Mouse (Mus musculus): ENCODE measurements around the gene Hist1h2ag. TPM values are rescaled to one million over a fixed set of nuclear protein-coding genes. Genes with fewer than 3 reads are reported as not detected.
"Not testable (repeated sequence)": the region's sequence is repeated elsewhere in the genome, so short reads cannot be mapped to it uniquely, and the experiment has no call there.

Gene Hist1h2ag
- 10 to 100 TPM; 26.2 to 28.0 TPM for total RNA-seq (2021)

GRCm38 (mm10) chr13:22042568-22043502 lies at the start of gene Hist1h2ag, which contains the start of gene Hist1h2bj:
Hist1h2ag (minus strand) TSS chr13:22042944.
Hist1h2bj (plus strand) TSS chr13:22043214.
- DNase-seq (ENCODE audit: extremely low spot score in 1 of 2, low spot score in 2 of 2), result peak; percentile 79 to 97
- intact Hi-C loops (cut with DNase I), result loop anchor here (10.0 kb wide), 2 partner anchors 1652 to 1692 kb away; partner anchors contain the start of genes Hist1h1c, Hist1h1t and Hist1h4c

- DNase-seq (ENCODE audit: extremely low spot score in 1 of 2, low spot score in 2 of 2); intact Hi-C loops (cut with DNase I): not testable (repeated sequence)
These were observed 41.4 kb upstream of the Hist1h2ag start, which contains the start of gene Vmn1r188 for GRCm38 (mm10) chr13:22084140-22084539. Vmn1r188 (plus strand) TSS chr13:22084440.

- DNase-seq (ENCODE audit: extremely low spot score in 1 of 2, low spot score in 2 of 2), result no peak
- intact Hi-C loops (cut with DNase I), result no loop called here
These were observed 20.7 kb upstream of the Hist1h2ag start for GRCm38 (mm10) chr13:22063468-22063867.

DNA sequence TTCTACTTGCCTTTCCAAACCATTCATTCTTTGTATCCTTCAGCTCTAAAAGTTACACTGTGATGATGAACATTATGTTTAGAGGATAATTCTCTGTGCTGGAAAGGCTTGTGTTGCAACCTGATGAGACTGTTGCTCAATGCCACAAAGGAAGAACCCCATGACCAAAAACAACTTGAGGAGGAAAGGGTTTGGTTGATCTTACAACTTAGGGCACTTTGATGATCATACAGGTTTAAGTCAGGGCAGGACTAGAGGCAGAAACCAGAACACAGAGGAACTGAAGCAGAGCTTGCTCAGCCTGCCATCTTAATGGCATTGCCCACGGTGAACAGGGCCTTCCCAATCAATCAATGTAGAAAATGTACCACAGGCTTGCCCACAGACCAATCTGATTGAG lies 18.7 kb upstream of the Hist1h2ag start:
- intact Hi-C loops (cut with DNase I), result no loop called here
- no peak for DNase-seq (ENCODE audit: extremely low spot score in 1 of 2, low spot score in 2 of 2)

DNA sequence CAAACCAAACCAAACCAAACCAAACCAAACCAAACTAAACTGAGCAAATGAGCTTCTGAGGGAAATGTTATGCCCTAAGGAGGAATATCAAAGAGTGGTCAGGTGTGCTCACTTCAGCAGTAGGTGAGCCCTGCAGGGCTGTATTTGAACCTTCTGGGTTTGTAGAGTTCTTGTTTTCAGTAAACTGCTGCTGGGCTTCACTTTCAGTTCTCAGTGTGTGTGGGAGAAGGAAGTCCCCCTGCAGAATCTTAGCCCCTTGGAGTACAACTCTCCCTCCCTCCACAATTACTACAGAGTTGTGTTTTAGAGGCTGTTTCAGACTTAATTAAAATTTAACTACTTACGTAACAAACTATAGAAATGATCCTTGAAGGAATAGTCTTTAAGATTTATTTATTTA lies 11.0 kb upstream of the Hist1h2ag start:
- intact Hi-C loops (cut with DNase I), result loop anchor here (10.0 kb wide), 1 partner anchor 1221 kb away; no protein-coding TSS in a partner anchor
- no peak for DNase-seq (ENCODE audit: extremely low spot score in 1 of 2, low spot score in 2 of 2)

GRCm38 (mm10) chr13:22051523-22051859 lies 8.7 kb upstream of the Hist1h2ag start:
- intact Hi-C loops (cut with DNase I), result loop anchor here (10.0 kb wide), 1 partner anchor 1223 kb away; no protein-coding TSS in a partner anchor
- DNase-seq (ENCODE audit: extremely low spot score in 1 of 2, low spot score in 2 of 2), result no peak

DNA sequence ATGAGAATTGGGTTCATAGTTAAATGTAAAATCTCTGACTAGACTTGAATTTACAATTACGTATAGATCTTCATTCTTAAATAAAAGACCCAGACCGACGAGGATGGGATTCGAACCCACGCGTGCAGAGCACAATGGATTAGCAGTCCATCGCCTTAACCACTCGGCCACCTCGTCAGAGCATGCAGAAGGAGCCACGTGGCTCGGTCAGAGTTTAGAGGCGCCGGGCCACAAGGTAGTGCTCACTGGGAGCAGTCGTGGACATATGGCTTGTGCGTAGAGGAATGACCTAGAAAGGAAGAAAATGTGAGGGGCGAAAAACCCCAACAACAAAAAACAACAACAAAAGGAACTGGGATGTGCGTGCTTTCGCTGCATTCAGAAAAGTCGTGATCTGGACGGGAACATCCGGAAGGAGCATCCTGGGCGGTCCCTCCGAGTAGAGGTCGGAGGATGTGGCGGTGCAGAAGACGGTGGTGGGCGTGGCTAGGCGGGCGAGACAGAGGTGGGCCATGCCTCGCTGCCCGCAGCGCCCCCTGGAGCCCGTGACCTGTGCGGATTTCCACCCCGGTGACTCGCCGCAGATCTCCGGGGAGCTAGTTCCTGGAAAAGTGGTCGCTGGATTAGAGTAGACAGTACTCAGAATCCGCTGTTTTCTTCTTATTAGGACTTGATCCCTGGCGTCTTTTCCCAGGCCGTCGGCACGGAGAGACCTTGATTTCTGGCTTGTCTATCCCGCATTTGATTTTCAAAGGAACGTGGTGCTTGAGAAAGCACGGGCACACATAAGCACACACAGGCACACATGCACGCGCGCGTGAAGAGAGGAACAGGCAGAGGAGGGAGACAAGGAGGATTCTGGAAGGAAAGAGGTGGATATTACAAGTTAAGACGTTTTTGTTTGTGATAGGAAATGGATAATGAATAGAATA lies 8.1 kb upstream of the Hist1h2ag start:
- peak; percentile 85 to 96 for DNase-seq (ENCODE audit: extremely low spot score in 1 of 2, low spot score in 2 of 2)
- intact Hi-C loops (cut with DNase I), result loop anchor here (10.0 kb wide), 1 partner anchor 1224 kb away; no protein-coding TSS in a partner anchor

DNA sequence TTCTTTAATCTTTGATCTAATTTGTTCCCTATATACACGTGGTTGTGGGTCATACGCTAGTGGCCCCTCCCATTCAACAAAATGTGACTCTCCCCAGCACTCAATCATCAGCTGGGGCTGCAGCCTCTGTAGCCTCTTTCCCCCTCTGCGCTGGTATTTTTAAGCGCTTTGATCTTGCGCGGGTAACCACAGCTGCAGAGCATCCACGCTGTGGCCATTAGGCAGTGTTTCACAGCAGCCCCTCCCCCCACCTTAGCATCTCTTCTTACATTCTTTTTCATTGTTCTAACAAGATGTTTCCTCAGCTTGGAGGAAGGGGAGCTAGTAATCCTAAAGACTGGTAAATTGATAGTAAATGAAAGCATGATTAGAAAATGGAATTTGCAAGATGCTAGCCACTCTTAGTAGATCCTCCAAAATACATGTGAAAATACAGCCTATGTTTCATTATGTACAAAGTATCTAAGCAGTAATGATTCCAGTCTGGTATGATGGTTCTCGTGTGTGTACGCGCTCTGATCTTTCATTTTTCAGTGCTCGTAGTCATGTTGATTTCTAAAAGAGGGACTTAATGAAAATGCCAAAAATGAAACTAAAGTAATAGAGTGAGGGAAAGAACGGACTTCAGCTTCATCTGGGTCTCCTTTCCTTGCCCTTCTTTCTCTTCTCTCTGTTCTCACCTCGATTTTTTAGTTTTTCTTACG lies 7.1 kb upstream of the Hist1h2ag start:
- peak; percentile 46 to 75 for DNase-seq (ENCODE audit: extremely low spot score in 1 of 2, low spot score in 2 of 2)
- intact Hi-C loops (cut with DNase I), result loop anchor here (10.0 kb wide), 3 partner anchors 1225 to 1685 kb away; partner anchors contain the start of genes Hist1h1c, Hist1h1t and Hist1h4c

DNA sequence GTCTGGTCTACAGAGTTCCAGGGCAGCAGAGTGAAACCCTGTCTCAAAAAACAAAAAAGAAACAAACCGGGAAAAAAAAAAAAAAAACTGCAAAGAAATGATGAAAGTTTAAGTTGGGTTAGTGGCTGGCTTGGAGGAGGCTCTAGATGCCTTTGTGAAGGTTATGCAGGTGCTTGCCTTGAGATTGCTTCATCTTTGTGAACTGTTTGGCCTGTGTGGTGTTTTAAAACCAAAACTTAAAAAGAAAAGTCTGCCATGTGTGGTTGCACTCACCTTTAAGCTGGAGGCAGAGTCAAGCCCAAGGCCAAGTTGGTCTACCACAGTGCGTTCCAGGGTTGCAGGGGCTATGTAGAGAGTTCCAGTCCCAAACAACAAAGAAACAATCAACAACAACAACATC lies 6.3 kb upstream of the Hist1h2ag start:
- DNase-seq (ENCODE audit: extremely low spot score in 1 of 2, low spot score in 2 of 2), result no peak
- intact Hi-C loops (cut with DNase I), result loop anchor here (10.0 kb wide), 2 partner anchors 1646 to 1686 kb away; partner anchors contain the start of genes Hist1h1c, Hist1h1t and Hist1h4c

DNA sequence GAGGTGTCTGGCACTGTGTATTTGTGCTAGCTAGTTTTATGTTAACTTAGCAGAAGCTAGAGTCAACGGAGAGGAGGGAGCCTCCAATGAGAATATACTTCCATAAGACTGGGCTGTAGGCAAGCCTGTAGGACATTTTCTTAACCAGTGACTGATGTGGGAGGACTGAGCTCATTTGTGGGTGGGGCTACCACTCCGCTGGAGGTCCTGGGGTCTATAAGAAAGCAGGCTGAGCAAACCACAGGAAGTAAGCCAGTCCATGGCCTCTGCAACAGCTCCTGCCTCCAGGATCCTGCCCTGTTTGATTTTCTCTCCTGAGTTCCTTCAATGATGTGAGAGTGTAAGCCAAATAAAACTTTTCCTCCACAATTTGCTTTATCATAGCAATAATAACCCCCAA lies 2.6 kb upstream of the Hist1h2ag start:
- intact Hi-C loops (cut with DNase I), result loop anchor here (10.0 kb wide), 2 partner anchors 1649 to 1689 kb away; partner anchors contain the start of genes Hist1h1c, Hist1h1t and Hist1h4c
- DNase-seq (ENCODE audit: extremely low spot score in 1 of 2, low spot score in 2 of 2), result no peak

- DNase-seq (ENCODE audit: extremely low spot score in 1 of 2, low spot score in 2 of 2), result no peak
- intact Hi-C loops (cut with DNase I), result loop anchor here (10.0 kb wide), 2 partner anchors 1650 to 1690 kb away; partner anchors contain the start of genes Hist1h1c, Hist1h1t and Hist1h4c
These were observed 1.9 kb upstream of the Hist1h2ag start for GRCm38 (mm10) chr13:22044432-22045155.

DNA sequence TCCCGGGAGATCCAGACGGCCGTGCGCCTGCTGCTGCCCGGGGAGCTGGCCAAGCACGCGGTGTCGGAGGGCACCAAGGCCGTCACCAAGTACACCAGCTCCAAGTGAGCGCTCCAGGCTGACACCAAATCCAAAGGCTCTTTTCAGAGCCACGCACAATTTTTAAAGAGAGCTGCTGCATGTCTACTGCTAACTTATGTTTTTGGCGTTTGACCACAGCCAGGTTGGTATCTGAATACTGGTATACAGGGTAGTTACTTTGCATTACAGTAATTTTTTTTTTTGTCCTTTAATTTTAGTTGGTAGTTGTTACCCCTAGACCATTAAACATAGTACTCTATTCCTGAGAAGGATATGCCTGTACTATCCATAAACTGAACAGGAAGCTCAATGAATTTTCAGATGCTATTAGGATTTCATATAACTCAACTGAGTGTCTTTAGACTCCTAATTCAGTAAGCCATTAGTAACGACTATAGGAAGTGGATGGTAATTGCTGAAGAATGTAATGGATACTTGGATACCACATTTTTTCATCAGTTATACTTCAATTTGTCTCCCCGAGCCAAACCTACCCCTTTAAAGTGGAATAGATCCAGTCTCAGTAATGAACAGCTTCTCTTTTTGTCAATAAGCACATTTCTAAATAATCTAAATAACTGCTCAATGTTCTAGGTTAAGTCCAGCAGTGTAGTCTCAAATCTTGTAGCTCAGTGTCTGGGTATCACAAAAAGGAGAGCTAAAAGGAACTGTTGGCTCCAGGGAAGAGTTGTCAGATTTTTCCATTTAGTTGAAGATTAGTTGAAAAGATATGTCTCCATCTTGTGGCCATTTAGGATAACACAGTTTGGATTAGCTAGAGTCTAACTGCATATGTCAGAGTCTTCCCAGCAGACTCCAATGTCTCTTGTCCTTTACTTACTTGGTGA lies 1.0 kb upstream of the Hist1h2ag start:
- DNase-seq (ENCODE audit: extremely low spot score in 1 of 2, low spot score in 2 of 2), result peak in 1 of 2 experiments; percentile 56
- intact Hi-C loops (cut with DNase I), result loop anchor here (10.0 kb wide), 2 partner anchors 1651 to 1691 kb away; partner anchors contain the start of genes Hist1h1c, Hist1h1t and Hist1h4c

GRCm38 (mm10) chr13:22041651-22042567 lies 835 bp downstream of the Hist1h2ag start:
- no peak for DNase-seq (ENCODE audit: extremely low spot score in 1 of 2, low spot score in 2 of 2)
- intact Hi-C loops (cut with DNase I), result loop anchor here (10.0 kb wide), 2 partner anchors 1653 to 1693 kb away; partner anchors contain the start of genes Hist1h1c, Hist1h1t and Hist1h4c

DNA sequence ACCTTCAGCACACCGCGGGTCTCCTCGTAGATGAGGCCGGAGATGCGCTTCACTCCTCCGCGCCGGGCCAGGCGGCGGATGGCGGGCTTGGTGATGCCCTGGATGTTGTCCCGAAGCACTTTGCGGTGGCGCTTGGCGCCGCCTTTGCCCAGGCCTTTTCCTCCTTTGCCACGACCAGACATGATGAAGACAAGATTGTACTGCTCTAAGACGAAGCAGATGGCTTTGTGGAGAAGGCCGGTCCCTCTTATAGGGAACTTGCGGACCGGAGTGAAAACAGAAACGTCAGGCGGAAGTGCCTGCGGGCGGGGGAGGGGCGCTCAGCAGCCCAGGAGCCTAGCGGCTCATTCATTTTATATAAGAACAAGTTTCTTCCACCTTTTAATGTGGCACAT lies 1.6 kb downstream of the Hist1h2ag start, which contains the start of gene Hist1h4i:
Gene Hist1h4i (minus strand): TSS at position 221 of the 395 bp plus-strand sequence.
- intact Hi-C loops (cut with DNase I), result loop anchor here (10.0 kb wide), 2 partner anchors 1654 to 1694 kb away; partner anchors contain the start of genes Hist1h1c, Hist1h1t and Hist1h4c
- peak; percentile 95 to 96 for DNase-seq (ENCODE audit: extremely low spot score in 1 of 2, low spot score in 2 of 2)
